Mouse (Mus musculus) right cerebral cortex, postnatal 4 days (tissue): Measurements from ENCODE around the gene Zfp619.
A peak's percentile ranks its signal among the peaks of the same experiment; 100 is the strongest.
"Not testable (repeated sequence)": the region's sequence is repeated elsewhere in the genome, so short reads cannot be mapped to it uniquely, and the experiment has no call there.

Source experiments
- DNase-seq: peaks from one replicate; pipeline ENCODE4 v3.0.0-alpha.2; 2022

Zfp619 gene

DNA sequence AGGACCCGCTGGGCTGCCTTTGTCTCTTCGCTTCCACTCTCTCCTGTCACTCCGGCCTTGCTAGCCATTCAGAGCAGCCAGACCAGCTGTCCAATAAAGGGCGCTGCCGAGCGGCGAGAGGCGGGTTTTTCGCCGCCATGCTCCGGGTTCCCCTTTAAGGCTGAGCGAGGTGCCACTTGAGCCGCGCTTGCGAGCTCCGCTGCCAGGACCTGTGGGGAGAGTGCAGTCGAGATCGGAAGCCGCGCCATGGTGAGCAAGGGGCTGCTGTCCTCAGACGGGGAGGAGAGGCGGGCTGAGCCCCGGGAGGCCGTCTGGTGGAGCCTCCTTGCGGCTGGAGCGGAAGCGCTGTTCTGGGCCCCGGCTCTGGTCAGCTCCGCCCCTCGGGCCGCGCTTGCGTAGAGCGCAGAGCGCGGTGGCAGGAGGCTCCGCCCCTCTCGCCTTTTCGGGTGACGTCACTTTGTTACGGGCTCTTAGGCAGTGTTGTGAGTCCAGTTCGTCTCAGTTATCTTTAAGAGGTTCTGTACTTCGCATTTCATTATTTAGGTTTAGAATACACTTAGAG, at the start of gene Zfp619:
TSS of gene Zfp619 (plus strand) at position 151 of the 562 bp plus-strand sequence.
- peak; percentile 88 for DNase-seq

DNA sequence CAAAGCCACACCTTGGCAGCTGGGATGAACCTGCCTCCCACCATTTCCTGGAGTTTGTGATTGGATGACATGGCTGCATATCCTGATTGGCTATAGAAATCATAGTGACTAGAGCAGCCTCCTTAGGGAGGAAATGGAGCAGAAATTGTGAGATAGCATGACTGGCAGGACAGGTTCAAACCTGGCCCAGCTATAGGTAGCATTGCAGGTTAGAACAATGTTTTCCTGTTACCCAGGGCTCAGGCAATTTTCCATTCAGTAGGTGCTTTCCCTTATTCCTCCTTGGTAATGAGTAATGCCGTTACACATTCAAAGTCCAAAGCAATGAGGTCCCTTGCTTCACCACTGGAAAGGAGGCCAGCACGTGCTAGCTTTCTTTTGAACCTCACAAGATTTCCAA, 38.6 kb upstream of the Zfp619 start:
- DNase-seq: no peak

DNA sequence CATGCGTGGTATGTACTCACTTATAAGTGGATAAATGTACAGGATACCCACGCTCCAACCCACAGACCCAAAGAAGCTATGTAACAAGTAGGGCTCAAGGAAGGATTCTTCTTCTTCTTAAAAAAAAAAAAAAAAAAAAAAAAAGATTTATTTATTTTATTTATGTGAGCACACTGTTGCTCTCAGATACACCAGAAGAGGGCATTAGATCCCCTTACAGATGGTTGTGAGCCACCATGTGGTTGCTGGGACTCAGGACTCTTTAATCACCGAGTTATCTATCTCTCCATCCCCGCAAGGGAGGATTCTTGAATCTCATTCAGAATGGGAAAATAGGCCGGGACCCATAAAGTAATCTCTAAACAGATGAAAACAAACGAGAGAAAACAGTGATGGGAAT, 33.2 kb upstream of the Zfp619 start:
- no peak for DNase-seq

DNA sequence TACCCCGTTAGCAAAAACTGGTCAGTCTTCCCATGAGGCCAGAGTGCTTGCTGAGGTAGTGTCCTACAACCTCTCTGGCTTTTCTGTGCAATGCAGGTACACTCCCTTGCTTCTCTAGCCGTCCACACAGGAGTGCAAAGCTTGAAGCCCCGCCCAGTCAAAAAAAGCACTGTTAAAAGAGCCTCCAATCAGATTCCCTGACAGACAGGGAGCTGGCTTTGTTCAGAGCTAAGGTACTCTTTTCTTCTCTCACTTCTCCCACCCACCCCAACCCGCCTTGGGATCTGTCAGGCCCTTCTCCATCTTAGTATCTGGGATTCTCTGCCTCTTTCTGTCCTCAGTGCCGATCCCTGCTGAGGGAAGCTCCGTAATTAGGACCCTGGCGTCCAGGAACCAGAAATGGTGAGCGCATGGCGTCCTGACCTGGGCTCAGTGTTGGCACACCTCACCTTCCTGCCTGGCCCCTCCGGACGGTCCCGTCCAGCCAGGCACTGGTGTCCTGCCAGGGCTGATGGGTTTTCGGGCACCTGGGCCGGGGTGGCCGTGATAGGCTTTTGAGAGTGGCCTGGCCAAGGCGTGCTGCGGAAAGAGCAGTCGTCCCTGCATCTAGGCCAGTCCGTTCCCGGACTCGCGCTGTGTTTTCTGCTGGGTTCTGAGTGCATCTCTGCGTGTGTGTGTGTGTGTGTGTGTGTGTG, 30.3 kb upstream of the Zfp619 start:
- DNase-seq: peak; percentile 37

DNA sequence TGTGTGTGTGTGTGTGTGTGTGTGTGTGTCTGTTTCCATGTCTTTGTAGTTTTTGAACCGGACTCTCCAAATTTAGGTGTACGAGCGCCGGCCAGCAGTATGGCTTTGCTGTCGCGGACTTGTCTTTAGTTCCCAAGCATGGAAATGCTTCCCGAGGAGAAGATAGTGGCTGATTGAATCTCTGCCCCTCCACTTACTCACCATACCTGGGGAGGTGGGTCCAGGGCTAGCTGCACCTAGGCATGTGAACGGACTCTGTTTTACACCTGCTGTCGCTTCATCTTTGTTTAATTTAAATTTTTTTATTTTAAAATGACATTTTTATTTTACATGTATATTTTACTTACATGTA, 29.7 kb upstream of the Zfp619 start:
- no peak for DNase-seq

DNA sequence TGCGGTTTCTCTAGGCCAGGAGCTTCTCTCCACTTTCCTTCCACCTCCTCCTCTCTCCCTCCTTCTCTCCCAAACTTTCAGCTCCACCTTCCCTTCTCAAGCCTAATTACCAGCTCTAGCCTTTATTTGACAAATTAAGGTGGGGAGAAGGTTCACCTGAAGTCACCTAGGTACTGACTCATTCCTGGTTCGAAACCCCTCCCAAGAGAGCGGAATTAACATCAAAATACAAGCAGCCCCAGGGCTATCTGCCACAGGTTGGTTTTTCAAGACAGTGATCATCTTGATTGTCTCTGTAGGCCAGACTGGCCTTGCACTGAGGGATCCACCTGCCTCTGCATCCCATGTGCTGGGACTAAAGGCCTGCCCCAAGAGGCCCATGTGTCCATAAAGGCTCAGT, 22.9 kb upstream of the Zfp619 start:
- no peak for DNase-seq

DNA sequence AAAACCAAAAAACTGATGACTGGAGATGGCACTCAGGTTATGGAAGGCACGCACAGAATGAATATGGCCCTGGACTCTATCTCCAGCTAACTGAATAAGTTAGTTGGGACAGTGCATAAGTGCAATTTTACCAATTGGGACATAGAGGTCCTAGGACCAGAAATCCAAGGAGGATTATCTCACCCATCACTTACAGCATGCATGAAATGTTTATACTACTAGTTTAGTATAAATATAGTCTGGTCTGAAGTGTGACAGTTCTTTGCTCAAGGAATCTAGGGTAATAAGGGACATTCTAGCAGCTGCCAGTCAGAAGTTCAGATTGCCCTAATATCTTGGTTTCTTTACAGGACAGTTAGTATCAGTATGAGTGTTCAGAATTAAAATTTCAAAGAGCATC, 13.5 kb upstream of the Zfp619 start:
- no peak for DNase-seq

DNA sequence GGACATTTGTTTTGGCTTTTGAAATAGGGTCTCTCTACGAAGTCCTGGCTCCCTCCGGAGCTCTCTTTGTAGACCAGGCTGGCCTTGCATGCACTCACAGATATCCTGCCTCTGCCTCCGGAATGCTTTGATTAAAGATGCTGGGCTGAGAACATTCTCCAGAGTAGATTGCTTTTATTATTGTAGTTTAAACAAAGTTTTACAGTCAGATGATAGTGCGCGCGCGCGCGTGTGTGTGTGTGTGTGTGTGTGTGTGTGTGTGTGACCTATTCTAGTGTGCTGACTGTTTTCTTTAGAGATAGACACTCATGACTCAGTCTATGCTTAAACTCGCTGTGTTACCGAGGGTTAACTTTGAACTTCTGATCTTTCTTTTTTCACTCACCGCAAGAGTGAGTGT, 796 bp downstream of the Zfp619 start:
- DNase-seq: peak; percentile 5

DNA sequence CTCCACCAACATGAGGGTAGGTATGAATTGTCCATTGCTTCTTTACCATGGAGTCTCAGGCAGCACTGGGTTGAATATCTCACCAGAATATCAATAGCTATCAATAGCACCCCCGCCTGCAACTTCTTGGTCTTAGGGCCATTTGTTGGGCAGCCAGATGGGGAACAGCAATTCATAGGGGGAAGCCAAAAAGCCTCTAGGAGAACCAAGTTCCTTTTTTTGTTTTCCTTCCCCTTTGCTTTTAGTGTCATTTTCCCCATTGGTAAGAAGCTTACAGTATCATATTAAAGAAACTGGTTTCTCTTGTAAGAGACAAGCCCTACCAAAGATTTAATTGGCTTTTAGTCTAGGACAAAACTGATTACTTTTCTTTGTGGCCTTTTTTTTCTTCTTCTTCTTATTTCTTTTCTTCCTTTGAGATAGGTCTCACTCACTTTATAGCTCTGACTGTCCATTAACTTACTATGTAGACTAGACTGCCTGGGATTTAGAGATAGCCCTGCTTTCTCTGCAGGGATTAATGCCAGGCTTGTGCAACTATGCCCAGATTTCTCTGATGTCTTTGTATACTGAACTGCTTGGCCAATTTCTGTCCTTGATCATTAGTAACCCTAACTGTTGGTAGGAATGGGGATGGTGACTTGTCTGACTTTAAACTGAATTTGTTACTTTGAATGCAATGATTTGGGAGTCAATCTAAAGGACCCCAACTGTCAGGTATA, 6.3 kb downstream of the Zfp619 start:
- no peak for DNase-seq

DNA sequence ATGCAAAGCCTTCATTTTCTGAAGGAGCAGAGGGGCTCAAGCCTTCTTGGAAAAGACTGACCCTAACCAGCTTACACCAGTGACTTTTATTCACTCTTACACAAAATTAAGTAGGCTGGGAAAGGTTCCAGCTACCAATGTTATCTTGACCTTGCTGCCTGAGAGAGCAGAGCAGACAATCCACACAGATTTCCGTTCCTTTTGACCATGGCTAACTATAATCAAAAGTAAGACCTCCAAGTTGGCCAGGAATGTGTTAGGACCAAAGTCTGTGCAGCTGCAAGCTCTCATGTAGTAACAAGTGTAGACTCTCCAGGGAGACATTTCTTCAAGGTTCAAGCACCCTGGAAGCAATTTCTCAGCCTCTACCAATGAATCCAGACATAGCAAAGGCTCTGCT, 25.6 kb downstream of the Zfp619 start:
- DNase-seq: no peak

DNA sequence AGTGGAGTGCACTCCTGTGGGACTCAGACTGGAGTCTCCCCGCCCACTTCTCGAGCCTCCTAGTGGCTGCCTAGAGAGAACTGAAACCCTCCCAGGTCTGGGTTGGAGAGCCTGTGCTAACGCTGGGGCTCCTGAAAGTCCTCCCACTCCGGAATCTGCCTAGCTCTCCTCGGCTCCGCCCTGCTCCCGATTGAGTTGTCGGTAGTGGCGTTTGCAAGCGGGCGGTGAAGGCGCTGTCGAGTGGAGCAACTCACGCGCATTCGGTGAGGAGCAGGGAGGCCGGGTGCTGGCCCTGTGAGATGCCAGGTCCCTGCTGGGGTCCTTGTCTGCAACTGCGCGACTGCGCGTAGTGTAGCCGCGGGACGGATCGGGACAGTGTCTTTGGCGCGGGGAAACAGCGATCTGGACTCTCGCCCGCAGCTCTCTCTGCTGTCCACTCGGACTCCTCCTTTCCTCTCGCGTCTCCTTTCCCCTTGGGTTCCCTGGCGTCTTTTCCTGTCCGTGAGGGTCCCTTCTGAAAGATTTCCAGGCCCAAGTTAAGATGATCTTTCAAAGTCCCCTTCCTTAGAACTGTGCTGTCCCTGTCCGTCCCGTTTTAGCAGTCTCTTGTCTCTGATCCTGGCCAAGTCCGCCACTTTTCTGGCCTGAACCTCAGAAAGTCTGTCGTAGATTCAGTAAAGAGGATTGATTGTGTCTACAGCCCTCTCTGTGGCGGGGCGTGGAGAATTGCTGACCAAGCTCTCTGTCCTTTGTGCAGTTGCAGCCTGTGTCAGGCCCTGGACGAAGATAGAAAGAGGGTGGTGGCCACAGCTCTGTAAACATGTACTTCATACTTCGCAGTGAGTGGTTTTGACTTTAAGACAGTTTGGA, 26.9 kb downstream of the Zfp619 start:
- peak; percentile 60 for DNase-seq

DNA sequence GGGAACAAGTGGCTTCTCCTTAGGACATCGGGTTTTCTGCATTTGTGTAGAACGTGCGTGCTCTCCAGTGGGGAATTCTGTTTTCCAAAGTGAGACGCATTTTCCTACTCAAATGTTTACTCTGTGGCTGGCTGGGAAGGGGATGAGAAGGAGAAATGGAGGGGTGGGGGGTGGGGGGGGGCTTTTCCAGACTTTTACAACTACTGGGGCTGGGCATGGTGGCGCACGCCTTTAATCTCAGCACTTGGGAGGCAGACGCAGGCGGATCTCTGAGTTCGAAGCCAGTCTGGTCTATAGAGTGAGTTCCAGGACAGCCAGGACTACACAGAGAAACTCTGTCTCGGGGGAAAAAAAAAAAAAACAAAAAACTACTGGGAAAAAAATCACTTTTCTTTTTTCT, 27.6 kb downstream of the Zfp619 start:
- no peak for DNase-seq

DNA sequence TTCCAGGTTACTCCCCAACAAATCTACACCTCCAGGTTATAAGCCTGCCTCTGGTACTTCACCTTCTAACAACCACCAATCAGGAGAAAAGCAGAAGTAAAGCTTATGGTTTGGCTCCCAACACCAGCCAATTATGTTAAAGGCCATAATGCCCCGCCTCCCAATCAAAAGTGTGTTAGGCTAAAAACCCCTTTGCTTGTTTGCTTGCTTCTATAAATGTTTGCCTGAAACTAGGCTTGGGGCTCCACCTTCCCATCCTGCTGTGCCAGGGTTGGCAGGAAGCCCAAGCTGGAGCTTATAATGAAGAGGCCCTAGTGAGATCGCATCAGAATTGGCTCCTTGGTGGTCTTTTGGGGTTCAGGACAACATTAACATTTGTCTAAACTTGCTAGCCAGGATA, 31.8 kb downstream of the Zfp619 start:
- peak; percentile 29 for DNase-seq

DNA sequence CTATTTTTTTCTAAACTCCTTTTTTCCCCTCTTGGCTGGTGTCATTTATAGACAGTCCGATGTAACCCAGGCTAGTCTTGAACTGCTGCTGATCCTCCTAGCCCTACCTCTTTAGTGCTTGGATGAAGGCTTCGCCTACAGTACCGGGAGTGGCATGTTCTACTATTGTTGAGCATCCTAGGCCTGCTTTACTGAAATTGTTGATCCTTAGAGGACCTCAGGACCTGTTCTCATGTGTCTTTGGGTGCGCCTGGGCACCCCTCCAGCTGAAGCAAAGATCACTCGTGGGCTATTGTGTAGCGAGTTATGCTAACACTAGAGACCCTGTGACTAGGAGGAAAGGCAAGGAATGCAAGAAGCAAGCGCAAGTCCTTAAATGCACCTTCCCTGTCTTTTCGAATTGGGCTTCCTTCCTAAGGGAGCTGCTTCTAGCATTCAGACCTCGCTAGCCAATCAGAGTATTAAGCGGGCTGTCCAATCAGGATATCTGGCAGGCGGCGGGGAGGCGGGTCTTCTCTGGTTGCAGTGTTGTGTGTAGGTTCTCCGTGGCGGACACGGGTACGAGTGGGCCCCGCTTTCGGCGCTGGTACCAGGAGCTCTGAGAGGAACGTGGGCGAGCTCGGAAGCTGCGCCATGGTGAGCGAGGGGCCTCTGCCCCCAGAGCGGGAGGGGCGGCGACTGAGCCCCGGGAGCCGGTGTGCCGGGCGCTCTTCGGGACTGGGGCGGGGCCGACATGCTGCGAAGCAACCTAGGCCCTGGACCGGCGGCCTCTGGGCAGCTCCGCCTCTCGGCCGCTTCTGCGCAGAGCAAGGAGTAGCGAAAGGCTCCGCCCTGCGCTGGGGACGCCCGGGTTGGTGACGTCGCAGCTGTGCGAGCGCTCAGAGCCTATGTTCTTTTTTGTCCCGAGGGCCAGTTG, 34.7 kb downstream of the Zfp619 start:
- DNase-seq: peak; percentile 92

DNA sequence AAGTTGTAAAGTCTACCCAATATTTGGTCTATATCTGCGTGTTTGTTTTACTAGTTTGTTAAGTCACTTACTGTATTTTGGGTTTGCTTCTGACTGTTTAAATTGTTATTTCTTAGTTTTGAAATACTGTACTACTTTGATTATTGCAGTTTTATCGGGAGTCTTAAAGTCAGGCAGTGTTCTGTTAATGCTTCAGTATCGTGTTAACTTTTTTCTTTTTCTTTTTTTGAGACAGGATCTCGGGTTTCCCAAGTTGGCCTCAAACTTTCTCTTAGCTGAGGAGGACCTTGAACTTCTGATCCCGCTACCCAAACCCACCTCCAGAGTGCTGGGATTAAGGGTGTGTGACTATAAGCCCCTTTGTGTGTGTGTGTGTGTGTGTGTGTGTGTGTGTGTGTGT, 35.4 kb downstream of the Zfp619 start:
- no peak for DNase-seq

DNA sequence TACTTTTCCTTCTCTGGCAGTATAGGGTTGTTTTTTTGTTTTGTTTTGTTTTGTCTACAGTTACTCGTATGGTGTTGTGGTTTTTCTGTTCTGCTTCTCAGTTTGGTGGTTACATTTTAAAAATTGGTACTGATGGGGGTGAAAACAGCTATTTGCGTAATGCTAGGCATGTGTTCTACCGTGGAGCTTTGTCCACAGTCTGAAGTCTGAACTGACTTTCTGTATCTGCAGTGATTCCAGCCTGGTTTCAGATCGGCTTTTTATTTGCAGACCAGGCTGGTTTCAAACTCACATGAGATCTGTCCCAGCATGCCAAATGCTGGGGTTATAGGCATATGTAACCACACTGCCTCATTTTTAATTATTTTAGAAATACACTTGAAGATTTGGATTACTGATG, 36.3 kb downstream of the Zfp619 start:
- DNase-seq: no peak

DNA sequence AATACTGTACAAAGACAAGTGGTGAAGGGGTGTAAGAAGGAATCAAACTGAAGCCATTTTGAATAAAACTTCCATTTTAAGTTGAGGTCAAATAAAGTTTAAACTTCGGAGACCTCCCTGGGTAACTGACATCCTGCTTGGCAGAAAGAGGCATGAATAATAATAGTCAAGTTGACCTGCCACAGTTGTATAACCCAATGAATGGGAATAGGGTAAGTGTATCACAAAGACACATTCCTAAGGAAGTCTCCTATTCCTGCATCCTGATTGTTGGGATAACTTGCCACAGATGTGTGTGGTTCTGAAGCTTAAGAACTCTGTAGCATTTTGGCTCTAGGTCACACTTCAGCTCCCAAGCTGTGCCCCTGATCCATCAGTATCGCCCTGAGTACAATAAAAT, 62.5 kb downstream of the Zfp619 start:
- no peak for DNase-seq

DNA sequence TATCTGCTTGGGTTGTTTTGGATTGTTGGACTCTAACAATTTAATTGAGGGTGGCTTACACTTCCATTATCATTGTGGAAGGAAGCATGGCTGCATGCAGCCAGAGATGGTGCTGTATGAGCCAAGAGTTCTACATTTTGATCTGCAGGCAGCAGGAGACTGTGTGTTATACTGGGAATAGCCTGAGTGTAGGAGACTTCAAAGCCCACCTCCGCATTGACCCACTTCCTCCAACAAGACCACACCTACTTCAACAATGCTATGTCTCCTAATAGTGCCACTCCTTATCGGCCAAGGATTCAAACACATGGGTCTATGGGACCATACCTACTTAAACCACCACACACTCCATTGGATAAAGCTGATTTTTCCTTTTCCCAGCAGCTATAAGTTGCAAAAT, 63.0 kb downstream of the Zfp619 start:
- DNase-seq: no peak

DNA sequence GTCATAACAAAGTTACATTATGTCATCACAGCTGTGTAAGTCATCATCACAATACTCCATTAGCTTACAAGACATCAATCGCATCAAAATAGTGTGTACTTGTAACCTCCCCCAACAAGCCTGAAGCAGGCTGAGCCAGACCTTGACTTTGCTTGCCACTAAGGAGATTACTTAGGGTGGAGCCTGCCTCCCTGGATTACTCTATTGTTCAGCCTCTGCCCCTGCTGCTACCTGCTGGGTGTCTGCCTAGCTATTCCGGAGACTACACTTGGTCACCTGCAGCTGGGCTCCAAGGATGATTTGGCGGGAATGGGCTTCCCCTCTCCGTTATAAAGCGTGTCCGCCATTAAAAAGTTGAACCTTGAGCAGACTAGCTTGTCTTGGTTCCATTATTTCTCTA, 69.3 kb downstream of the Zfp619 start:
- DNase-seq: not testable (repeated sequence)

DNA sequence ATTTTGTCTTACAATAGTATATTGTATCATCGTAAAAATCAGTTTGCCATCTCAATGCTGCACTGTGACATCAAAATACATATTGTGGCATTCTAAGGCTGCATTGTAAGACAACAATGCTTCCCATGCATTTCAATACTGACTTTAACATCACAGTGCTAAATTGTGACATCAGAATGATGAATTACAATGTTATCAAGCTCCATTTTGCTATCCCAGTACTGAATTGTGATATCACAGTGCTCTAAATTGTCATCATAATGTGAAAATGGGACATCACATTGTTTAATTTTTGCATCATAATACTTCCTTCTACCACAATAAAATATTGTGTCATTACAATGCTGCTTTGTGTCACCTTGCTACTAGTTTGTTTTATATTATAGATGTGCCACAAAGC, 70.5 kb downstream of the Zfp619 start:
- DNase-seq: no peak

DNA sequence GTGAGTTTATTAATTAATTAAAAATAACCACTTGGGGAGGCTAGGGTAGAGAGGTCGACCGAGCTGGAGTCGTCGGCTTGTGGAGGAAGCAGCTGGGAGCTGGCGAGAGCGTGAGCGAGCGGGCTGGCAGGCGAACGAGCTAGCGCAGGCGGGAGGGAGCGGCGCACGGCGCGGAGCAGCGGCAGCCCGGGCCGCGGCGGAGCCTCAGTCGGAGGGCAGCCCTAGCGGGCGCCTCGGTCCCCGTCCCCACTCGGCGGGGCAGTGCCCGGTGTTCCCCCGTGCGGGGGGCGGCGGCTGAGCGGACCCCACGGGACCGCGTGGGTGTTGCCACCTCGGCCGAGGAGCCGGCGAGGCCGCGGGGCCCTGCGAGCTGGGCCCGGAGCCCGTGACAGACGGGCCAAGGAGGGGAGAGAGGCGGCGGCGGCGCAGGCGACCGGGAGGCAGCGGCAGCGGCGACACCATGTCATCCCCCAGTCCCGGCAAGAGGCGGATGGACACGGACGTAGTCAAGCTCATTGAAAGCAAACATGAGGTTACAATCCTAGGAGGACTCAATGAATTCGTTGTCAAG, 71.0 kb downstream of the Zfp619 start:
- peak; percentile 39 for DNase-seq

DNA sequence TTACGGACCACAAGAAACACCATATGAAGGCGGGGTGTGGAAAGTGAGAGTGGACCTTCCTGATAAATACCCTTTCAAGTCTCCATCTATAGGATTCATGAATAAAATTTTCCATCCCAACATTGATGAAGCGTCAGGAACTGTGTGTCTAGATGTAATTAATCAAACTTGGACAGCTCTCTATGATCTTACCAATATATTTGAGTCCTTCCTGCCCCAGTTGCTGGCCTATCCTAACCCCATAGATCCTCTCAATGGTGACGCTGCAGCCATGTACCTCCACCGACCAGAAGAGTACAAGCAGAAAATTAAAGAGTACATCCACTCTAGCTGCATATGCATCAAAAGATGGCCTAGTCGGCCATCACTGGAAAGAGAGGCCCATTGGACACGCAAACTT, 71.5 kb downstream of the Zfp619 start:
- DNase-seq: not testable (repeated sequence)
